Mouse (Mus musculus) frontal cortex, postnatal 10 days (tissue): ENCODE measurements around the gene Sh3gl2.
A peak's percentile ranks its signal among the peaks of the same experiment; 100 is the strongest.

ENCODE experiments used
- DNase-seq, 2 experiments: peaks; one replicate each; pipeline ENCODE4 v3.0.0; 2022; ENCODE audit warnings: low spot score in 2 of 2, mixed read lengths in 1 of 2

Sh3gl2 gene

DNA sequence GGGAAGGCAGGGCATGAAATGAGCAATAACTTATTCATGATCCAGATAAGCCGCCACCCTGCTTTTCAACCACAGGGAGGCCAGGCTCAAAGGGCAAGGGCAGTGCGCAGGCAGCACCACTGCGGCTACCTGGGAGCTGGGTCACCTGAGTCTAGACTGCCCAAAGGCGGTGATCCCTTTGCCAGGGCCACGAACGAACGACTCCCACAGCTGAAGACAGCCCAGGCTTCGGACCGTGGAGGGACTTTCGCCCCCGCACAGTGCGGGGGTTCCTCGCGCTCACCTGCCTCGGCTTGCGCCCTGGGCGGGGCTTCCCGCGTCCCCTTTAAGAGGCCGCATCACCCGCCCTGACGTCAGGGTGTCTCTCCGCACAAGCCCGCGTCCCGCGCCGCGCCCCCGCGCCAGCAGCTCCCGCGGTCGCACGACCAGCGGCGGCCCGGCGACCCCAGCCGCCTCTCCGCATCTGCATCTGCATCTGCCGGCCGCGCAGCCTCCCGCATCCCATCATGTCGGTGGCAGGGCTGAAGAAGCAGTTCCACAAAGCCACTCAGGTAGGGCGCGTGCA is at the start of gene Sh3gl2:
TSS of gene Sh3gl2 (plus strand) at position 56 of the 565 bp plus-strand sequence.
- peak; percentile 66 to 76 for DNase-seq

DNA sequence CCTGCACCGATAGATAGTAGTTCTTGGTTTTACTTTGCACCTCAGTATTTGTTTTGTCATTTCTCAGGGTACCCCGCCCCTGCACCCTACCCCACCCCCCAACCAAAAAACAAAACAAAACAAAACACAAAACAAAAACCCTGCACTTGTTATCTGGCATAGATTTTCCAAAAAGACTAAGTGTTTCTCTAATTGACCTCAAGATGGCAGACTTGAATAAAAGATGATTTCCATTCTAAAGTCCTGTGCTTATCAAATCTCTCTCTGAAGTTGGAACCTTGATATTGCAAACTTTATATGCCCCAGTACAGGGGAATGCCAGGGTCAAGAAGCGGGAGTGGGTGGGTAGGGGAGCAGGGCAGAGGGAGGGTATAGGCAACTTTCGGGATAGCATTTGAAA is 43.8 kb upstream of the Sh3gl2 start:
- DNase-seq, result no peak

DNA sequence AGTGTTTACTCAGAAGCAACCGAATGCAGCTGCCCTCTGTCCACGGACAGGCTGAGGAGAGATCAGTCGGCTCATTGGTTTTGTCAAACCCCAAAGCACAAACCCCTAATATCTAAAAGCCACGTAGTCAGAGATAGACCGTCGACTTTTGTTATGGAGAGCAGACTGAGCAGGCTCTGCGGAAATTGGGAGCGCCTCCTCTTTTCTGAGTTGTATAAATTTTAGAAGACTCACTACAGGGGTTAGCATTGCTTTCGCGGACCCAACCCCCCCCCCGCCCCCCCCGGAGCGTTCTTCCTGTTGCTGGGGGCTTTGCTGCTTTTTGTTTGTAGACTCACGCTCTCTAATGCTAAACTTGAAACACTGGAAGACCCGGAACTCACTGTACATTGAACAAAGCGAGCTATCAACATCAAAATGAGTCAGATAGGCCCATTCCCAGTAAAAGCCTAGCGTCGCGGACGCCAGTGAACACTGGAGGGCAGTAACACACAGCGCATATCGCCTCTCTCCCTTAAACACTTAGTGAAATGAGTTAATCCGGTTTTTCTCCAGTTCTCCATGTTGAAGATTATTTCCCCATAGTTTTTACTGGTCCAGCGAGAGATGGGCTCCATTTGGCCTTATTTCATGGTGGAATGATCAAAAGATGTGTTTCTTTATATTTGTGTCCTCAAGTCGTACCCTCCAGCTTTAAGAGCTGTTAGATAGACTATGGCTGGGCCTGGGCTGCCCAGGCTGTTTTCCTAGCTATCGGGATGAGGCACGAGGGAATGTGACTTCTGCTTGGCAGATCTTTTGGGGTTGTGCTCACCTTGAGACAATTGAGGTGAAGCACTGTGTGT is 42.2 kb upstream of the Sh3gl2 start:
- peak in 1 of 2 experiments; percentile 40 for DNase-seq

DNA sequence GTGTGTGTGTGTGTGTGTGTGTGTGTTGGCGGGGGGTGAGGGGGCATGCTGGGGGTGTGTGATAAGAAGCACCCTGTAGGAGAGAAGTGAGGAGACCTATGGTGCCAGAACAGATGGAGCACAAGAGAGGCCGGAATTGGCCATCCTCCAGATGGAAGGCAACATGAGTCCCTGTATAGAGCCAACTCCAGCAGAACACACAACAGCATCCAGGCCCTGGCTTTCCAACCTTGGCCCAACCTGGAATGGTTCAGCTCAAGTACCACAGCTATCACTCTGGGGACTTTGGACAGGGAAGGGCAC is 41.7 kb upstream of the Sh3gl2 start:
- no peak for DNase-seq

DNA sequence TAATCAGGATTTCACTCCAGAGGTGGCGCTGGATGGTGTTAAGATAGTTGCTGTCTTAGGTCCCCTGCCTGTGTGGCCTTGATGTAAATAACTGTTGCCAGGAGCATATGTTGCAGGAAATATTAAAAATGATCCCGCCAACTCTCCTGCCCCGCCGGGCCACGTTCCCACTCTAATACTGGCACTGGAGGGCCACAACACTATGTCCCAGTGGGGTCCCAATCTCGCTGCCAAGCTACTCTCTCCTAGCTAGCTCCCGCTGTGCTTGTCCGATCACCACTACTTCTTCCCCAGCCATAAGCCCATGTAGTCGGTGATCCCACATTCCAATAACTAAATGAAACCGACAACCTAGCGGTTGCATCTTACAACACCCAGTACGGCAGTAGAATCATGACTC is 36.9 kb upstream of the Sh3gl2 start:
- DNase-seq, result no peak

DNA sequence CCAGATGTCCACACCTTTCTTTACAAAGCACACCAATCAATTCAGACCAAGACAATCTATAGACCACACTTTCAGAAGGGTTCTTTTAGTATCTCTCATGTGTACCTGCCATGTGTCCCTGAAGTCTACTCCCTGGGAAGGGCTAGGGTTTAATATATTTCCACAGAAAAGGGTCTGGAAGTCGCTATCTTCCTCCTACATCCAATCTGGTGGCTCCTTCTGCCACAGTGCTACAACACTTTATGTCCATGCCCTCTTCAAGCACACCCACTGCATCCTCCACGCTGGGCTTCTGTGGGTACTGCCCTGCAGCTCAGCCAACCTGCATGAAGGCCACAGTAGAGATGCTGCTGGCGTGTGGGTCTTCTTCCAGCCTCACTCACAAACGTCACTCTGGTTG is 29.5 kb upstream of the Sh3gl2 start:
- DNase-seq, result no peak

DNA sequence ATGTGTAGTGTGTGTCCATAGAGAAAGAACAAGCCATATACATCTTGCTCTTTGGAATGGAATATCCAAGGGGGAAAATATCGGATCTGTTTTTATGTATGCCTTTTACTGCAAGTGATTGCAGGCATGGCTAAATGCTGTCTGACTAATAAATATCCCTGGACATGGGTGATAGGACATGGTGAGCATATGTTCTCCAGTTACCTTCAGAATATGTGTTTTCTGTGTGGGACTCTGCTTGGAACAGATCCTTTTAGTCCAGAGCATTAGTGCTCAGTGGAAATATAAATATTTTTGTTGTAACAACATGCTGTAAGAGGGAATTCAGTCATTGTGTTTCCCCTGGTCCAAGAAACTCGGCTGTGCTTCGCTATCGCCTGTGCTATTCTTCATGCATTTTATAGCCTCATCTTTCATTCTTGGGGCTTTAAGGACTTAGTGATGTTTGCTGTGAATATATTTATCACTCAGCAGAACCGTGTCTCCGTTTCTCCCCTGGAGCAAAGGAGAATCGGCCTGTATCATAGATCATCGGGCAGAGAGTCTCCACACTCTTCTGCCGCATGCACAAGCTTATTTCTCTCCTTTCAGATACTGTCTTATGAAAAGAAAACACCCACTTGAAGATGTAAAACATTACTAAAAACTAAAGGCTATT is 26.4 kb upstream of the Sh3gl2 start:
- DNase-seq, result no peak

DNA sequence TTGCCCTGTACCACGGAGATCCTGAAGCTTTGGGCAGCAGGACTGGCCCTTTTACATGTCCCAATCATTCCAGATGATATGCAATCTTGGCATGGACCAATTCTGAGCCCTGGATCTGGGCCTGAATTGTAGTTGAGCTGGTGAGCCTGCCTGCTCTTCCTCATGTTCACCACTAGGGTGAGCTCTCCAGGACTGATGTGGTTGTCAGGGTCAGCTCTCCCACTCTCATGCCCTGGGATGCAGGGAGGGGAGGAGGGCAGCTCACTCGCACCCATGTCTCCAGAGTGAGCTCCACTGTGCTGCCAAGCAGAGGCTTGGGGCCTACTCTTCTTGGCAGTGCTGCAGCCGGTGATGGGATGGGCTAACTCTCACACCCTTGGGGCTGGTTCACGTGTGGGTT is 18.9 kb upstream of the Sh3gl2 start:
- DNase-seq, result no peak

DNA sequence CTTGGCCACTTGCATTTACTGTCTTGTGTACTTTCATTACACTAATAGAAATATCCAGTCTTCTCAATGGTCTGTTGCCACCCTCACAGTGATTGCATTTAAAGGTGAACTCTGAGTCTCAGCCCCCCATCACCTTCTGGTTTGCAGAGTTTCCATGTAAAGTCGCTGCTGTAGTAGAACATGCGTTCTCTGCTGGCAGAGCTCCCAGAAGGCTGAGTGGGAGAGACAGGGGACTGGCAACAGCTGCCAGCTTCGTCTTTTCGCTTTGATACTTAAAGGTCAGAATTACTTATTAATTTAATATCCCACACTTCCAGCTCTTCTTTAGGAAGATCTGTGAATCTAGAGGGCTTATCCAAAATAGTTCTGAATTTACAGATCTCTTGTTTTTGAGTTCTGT is 8.7 kb upstream of the Sh3gl2 start:
- peak in 1 of 2 experiments; percentile 27 for DNase-seq

DNA sequence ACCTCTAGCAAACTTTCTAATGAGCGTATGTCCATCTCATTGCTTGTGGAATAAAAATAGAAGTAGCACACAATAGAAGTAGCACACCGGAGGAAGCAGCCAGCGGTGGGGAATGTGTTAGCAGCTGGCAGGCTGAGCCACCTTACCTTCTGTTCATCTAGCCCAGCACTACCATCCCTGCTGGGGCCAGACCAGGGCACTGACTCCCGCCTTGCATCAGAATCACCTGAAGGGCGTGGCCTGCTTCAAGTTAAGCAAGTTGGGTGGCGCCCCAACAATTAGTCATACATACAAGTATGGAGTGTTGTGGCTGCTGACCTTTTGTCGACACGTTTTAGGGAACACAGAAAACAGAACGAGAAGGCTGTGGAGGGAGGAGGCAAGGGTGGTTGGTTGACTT is 6.5 kb upstream of the Sh3gl2 start:
- DNase-seq, result peak in 1 of 2 experiments; percentile 4

DNA sequence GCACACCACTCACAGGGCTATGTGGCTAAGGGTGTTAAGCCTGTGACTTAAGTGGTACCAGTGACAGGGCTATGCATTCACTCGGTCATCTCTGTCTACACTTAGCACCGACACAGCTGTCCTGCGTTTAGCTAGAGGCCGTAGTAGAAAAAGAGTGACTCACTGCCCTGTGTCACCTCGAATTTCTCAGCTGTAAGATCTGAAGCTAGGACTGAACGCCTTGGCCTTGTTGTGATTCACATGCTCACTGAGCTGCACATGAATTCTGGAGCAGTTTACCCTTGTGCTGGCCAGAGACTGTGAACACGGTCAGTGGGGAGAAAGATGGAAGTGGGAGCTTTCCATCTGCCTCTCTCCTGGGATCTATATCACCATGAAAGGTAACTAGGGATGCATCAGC is 2.3 kb upstream of the Sh3gl2 start:
- DNase-seq, result peak in 1 of 2 experiments; percentile 4

DNA sequence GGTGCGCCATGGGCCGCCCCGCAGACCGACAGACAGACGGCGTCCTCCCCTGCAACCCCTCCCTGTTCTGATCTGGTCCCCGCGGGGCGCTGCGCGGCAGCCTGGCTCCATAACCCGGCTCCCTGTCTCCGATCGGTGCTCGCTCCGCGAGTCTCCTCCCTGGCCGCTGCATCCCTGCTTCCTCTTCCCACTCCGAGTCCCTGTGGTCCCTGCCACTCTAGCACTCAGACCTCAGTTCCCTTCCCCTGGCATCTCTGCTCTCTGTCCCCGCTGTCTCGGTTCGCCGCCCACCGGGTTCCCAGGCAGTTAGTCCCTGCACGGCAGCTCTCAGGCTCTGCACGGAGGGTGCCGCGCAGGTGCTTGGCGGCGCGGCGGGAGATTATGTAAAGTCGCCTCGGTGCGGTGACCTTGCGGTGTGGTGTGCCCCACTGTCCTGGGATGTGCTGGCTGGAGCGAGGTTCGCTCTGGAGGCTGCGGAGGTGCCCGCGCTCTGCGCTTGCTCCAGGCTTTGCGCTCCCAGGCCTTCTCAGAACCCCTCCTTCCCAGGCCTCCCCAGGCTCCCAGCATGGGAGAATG is 798 bp downstream of the Sh3gl2 start:
- DNase-seq, result no peak

DNA sequence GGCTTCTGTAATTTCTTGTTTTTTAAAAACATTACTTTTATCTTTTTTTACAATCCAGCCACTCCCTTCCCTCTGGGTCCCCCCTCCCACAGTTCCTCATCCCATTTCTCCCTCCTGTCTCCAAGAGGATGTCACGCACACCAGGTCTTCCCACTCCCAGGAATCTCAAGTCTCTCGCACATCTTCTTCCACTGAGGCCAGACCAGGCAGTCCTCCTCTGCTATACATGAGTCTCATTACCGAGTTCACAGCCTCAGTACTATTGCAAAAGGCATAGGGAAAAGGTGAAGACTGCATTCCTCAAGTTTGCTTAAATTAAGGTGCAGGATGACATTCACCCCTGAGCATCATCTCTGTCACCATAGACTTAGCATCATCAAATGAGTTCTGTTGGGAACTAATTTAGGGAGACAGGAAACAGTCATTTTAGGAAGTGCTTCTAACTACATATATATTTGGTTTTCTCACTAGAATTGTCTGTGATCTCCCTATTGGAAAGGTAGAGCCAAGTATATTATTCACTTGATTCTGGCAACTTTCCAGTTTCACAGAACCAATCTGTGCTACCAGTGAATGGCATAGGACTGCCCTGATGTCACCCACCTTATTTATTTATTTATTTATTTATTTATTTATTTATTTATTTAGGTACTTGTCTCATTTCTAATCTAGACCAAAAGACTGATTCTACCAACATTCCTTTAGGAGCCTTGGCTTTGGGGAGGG is 1.9 kb downstream of the Sh3gl2 start:
- no peak for DNase-seq

DNA sequence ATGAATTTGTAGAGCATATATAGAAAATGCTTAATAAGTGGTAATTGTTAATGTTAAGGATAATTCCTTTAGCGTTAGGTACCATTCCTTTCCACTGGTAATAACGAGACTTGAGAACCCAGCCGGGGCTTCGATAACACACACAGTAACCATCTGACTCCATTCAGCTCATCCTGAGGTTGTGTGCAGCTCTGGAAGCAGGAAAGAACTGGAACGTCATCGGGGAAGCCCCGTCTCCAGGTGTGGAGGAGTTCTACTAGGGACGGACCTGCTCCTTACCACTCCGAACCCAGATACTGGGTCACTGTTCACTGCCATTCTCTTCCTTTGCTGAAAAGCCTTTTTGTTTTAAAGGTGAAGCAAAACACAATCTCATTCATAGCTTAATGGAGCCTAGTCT is 2.6 kb downstream of the Sh3gl2 start:
- no peak for DNase-seq

DNA sequence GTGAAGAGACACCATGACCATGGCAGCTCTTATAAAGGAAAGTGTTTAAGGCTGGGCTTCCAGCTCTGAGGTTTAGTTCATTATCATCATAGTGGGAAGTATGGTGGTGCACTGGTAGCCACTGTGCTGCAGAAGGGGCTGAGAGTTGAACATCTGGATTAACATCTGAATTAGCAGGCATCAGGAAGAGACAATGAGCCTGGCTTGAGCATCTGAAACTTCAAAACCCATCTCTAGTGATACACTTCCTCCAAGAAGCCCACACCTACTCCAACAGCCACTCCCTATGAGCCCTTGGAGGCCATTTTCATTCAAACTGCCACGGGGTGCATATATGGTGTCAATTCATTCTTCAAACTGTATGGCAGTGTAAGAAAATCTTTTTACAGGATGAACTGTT is 3.6 kb downstream of the Sh3gl2 start:
- DNase-seq, result no peak

DNA sequence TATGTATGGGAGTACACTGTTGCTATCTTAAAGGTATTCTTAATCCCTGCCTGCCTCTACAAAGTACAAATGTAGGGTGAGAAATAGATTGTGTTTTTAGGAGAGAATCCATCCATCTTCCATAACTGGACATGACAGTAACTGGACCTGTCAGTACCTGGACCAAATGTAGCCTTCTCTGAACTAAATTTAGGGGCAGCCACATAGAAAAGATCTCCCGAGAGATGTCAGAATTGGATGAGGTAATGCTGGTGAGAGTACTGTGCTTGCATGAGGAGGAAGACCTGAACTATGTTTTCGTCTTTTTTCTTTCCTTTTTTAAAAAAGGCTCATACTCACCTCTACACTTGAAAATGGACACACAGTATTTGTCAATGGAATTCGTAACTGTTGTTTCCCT is 6.0 kb downstream of the Sh3gl2 start:
- no peak for DNase-seq

DNA sequence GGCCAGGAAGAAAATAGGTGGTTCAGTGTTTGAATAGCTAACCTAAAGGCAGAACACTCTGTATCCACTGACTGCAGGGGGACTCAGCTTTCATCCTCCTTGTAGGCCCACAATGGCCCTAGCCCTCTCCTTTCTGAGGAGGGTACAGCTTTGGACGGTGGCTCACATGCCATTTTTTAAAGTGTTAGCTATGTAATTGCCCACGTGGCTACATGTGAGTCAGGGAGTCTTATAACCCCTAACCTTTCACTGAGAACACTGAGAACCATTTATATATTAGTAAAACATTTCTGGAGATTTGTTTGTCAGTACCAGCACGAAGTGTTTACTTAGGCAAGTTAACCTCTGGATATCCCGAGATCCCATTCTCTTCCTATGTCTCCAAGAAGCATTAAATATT is 12.1 kb downstream of the Sh3gl2 start:
- no peak for DNase-seq

DNA sequence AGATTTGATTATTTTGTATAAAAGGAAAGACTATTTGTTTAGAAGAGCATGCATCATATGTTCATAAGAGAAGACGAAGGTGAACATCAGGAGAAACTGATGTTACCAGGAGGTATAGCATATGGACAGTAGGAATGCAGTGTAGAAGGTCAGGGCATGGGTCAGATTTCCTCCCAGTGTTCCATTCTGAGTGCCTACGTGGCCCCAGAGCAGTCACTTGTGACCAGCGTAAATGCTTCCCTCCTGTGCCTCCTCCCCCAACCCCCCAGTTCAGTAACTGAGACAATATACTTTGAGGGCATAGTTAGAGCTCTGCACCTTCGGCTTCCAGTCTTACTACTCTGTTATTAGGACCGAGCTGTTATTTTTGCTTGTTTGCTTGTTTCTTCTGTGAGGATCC is 17.8 kb downstream of the Sh3gl2 start:
- DNase-seq, result no peak

DNA sequence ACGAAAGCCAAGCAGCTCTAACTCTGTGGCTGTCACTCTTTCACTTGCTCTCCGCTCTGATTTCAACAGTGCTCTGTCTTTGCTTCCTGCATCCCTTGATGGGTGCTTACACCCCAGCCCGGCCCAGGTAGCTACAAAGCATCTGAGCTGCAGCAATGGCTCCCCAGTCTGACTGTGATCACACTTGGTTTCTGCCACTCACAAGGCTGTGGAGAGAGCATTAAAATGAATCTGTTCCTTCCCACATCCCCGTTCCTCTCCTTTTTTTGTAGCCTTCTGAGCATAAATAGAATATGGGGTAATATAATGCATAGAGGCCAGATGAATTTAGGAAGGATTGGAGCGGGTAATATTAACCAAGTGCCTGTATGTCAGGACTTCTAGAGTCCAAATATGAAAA is 21.8 kb downstream of the Sh3gl2 start:
- DNase-seq, result no peak

DNA sequence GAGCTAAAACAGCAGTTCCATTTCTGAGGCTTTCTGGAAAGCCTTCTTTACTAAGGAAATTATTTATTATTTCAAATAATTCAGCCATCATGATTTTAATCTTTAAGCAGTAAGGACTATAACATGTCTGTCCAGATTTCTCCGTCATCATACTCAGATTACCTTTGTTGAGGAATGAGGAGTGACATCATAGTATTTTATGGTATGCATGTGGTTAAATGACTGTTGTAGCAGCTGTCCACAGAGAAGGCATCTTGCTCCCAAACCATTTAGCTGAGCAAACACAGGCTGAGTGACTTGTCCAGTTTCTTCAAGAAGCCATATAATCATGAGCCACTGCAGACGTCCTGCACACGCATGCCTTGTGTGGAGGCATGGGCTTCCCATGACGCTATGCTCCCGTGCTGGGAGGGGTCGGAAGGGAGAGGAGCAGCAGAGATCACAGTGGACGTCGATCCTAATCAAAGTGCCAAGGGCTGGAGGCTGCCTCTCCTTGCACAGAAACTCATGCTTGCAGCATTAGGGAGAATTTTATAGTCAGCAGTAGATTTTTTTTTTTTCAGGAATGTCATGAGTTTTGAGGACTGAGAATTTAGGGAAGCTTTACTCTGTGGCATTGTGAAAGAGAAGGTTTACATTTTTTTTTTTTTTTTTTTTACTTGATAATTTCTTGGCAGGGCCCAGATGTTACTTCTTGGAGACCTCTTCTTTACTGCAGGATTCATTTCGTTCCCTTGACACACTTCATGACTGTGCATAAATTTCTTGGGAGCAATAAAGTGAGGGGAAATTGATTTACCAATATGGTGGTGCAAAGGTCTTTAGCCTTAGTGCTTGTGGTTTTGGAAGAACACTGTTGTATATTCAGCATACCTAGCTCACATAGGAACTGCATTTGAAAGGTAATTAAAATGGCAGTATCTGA is 23.0 kb downstream of the Sh3gl2 start:
- DNase-seq, result no peak

DNA sequence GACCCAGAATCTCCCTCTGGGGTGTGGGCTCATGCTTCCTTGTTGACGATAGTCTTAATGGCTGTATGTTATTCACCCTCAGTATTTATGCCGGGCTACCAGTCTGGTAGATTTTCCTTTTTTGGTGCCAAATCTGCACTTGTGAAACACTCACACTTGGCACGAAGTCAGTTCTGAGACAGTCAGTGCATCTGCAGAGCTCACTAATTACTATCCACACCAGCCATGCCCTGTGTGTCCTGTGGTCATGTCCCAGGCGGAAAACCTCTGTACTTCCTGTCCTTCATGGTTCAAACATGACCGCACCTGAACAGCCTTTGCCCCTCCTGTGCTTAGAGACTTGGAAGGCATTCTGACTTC is 23.6 kb downstream of the Sh3gl2 start:
- no peak for DNase-seq
